ENCODE assay signal across 16 mouse cellular contexts in the genomic region with DNA sequence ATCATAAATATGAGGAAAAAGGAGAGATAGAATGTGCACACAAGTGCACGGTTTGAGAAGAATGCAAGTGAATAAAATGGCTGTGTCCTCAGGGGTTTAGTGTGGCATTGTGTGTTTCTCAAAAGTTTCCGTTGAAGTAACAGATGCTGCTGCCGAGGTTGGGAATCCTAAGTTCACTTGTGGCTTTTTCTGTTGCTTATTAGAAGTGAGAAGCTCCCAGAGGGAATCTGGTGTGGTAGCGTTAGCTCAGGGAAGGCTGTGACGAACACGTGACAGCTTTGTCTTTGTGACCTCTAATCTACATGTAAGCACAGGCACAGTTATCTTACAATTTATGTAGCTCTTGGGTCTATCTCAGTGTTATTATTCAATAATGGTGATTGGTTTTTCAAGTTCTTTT.
"Had no signal": no experiment of that assay in that cellular context is flagged by ENCODE, and none has a peak within 500 bp of the region (broad histone marks: within the 10 kb centered on the region; RNA-seq: fewer than 3 reads in every experiment).

No protein-coding gene starts in this region.

- H3K36me3 ChIP-seq: kidney, embryonic 15.5 days; limb, embryonic 12.5 days; limb, embryonic 15.5 days had no signal

- H3K27me3 ChIP-seq: kidney, embryonic 15.5 days; limb, embryonic 12.5 days; limb, embryonic 15.5 days had no signal

- DNase-seq: kidney, adult 2 months; kidney, postnatal 10 days; kidney, postnatal 4 days; left cerebral cortex, postnatal 4 days; liver, postnatal 0 days; lung, embryonic 14.5 days; midbrain, embryonic 14.5 days; thymus, adult 18-20 months; thymus, postnatal 36 days had no signal

- H3K27ac ChIP-seq: kidney, embryonic 15.5 days; limb, embryonic 12.5 days; limb, embryonic 15.5 days; liver, embryonic 14.5 days; macrophage had no signal

- H3K4me1 ChIP-seq: kidney, embryonic 15.5 days; limb, embryonic 12.5 days; limb, embryonic 15.5 days had no signal

- ATAC-seq: liver, postnatal 0 days; lung, postnatal 0 days had no signal

- H3K4me3 ChIP-seq: kidney, embryonic 15.5 days; limb, embryonic 12.5 days; limb, embryonic 15.5 days had no signal

- H3K4me2 ChIP-seq: kidney, embryonic 15.5 days; limb, embryonic 12.5 days; limb, embryonic 15.5 days; liver, embryonic 11.5 days; lung, embryonic 14.5 days had no signal

- H3K9me3 ChIP-seq: kidney, embryonic 15.5 days; limb, embryonic 12.5 days; limb, embryonic 15.5 days had no signal

- H3K9ac ChIP-seq: kidney, embryonic 15.5 days; limb, embryonic 12.5 days; limb, embryonic 15.5 days; liver, embryonic 14.5 days; liver, postnatal 0 days; lung, embryonic 14.5 days had no signal
